8 mouse cellular contexts compared by ENCODE assay signal in genomic region chr3:116251481-116252254, GRCm38 (mm10). TPM values are rescaled to one million over a fixed set of nuclear protein-coding genes. Genes with fewer than 3 reads are reported as not detected.
DNase-seq lines count a peak whose midpoint lies in the region; ATAC-seq and TF ChIP-seq lines count a peak whose summit lies in the region.

No protein-coding gene starts in this region.

- ATAC-seq in intestine, postnatal 0 days, result peak; percentile 47; the same call in 1 of the 2 replicates
- ATAC-seq in limb, embryonic 14.5 days (ENCODE audit: low FRiP score, low read depth), result peak; percentile 13; the same call in 1 of the 2 replicates
- ATAC-seq in midbrain, embryonic 13.5 days, result peak; percentile 85
- peak; percentile 37; the same call in 1 of the 2 replicates for ATAC-seq in stomach, embryonic 16.5 days (ENCODE audit: insufficient read depth, low FRiP score)

- TF ChIP-seq POLR2A in cortical plate, adult 2 months (IDR thresholded peaks at IDR 0.05; ENCODE audit: extremely low read depth, insufficient read depth, low read length), result no peak
- TF ChIP-seq POLR2A in limb, embryonic 14.5 days (IDR thresholded peaks at IDR 0.05; ENCODE audit: borderline replicate concordance, extremely low read depth, insufficient read depth, insufficient read length), result no peak

- under 1% methylated on average over 82 of the region's 86 CpGs for WGBS in intestine, postnatal 0 days
- 0% methylated on average over 42 of the region's 86 CpGs for WGBS in limb, embryonic 14.5 days
- WGBS in midbrain, embryonic 13.5 days, result under 1% methylated on average over 82 of the region's 86 CpGs
- WGBS in stomach, embryonic 16.5 days, result under 1% methylated on average over 86 of the region's 86 CpGs

- H3K4me1 ChIP-seq in cortical plate, adult 2 months (ENCODE audit: control insufficient read depth, insufficient read depth, low read length), result peaks cover 1% of the 10 kb centered on the region; the same call in 1 of the 2 replicates
- H3K4me1 ChIP-seq in intestine, postnatal 0 days (replicated peaks; ENCODE audit: control insufficient read depth, insufficient read depth, low read length), result no peaks in the 10 kb centered on the region
- H3K4me1 ChIP-seq in limb, embryonic 14.5 days (ENCODE audit: control insufficient read depth, insufficient read depth, low read length), result peaks cover 23% of the 10 kb centered on the region
- peaks cover 25% of the 10 kb centered on the region for H3K4me1 ChIP-seq in midbrain, embryonic 13.5 days (replicated peaks)
- peaks cover 21% of the 10 kb centered on the region for H3K4me1 ChIP-seq in stomach, embryonic 16.5 days (ENCODE audit: control insufficient read depth, insufficient read depth, low read length)

- H3K4me2 ChIP-seq in intestine, postnatal 0 days (replicated peaks; ENCODE audit: low read depth), result peak overlapping the region; percentile 86
- peak overlapping the region; percentile 98 for H3K4me2 ChIP-seq in limb, embryonic 14.5 days (replicated peaks; ENCODE audit: low read depth, low read length, severe bottlenecking)
- H3K4me2 ChIP-seq in midbrain, embryonic 13.5 days (replicated peaks), result peak overlapping the region; percentile 100
- H3K4me2 ChIP-seq in stomach, embryonic 16.5 days (ENCODE audit: low read depth, low read length), result peak overlapping the region; percentile 99

- peak; percentile 30 to 34 for DNase-seq in adrenal gland, adult 18-20 months (ENCODE audit: low spot score in 2 of 2)
- DNase-seq in adrenal gland, adult 8-10 months, result no peak
- peak; percentile 19 to 31 for DNase-seq in gastrocnemius, postnatal 4 days (ENCODE audit: low spot score in 2 of 2)
- DNase-seq in limb, embryonic 14.5 days (ENCODE audit: low spot score), result no peak

- H3K9ac ChIP-seq in intestine, postnatal 0 days (ENCODE audit: low read depth, low read length), result 0 out of 2 replicates have a peak overlapping the region, but pooled peaks have one; percentile 17
- peak overlapping the region; percentile 58 for H3K9ac ChIP-seq in limb, embryonic 14.5 days (ENCODE audit: low read depth, low read length, severe bottlenecking)
- peak overlapping the region; percentile 67 for H3K9ac ChIP-seq in midbrain, embryonic 13.5 days (replicated peaks)
- H3K9ac ChIP-seq in stomach, embryonic 16.5 days (ENCODE audit: low read length), result peak overlapping the region; percentile 69

- peaks cover 32% of the 10 kb centered on the region for H3K27me3 ChIP-seq in intestine, postnatal 0 days (replicated peaks; ENCODE audit: control insufficient read depth, insufficient read depth, low read length)
- peaks cover 48% of the 10 kb centered on the region for H3K27me3 ChIP-seq in limb, embryonic 14.5 days (ENCODE audit: control insufficient read depth, insufficient read depth, low read length)
- H3K27me3 ChIP-seq in midbrain, embryonic 13.5 days, result peaks cover 68% of the 10 kb centered on the region
- peaks cover 27% of the 10 kb centered on the region for H3K27me3 ChIP-seq in stomach, embryonic 16.5 days (ENCODE audit: control insufficient read depth, insufficient read depth, low read length)

- no peaks in the 10 kb centered on the region for H3K9me3 ChIP-seq in intestine, postnatal 0 days (ENCODE audit: control insufficient read depth)
- no peaks in the 10 kb centered on the region for H3K9me3 ChIP-seq in limb, embryonic 14.5 days (ENCODE audit: control insufficient read depth, low read length)
- no peaks in the 10 kb centered on the region for H3K9me3 ChIP-seq in midbrain, embryonic 13.5 days
- H3K9me3 ChIP-seq in stomach, embryonic 16.5 days (replicated peaks; ENCODE audit: control insufficient read depth, low read length), result no peaks in the 10 kb centered on the region

- H3K27ac ChIP-seq in cortical plate, adult 2 months (ENCODE audit: insufficient read depth, low read length), result peak overlapping the region; percentile 90
- H3K27ac ChIP-seq in intestine, postnatal 0 days (ENCODE audit: low read depth, low read length), result no peak overlapping the region
- no peak overlapping the region for H3K27ac ChIP-seq in limb, embryonic 14.5 days (replicated peaks; ENCODE audit: low read depth, low read length)
- no peak overlapping the region for H3K27ac ChIP-seq in midbrain, embryonic 13.5 days
- no peak overlapping the region for H3K27ac ChIP-seq in stomach, embryonic 16.5 days (ENCODE audit: low read length)

- no peak for TF ChIP-seq CTCF in cortical plate, adult 2 months (IDR thresholded peaks at IDR 0.05; ENCODE audit: extremely low read depth, insufficient read depth, low read length)
- no peak for TF ChIP-seq CTCF in intestine, postnatal 0 days (IDR thresholded peaks at IDR 0.05; ENCODE audit: low read depth)

- peak overlapping the region; percentile 83 for H3K4me3 ChIP-seq in cortical plate, adult 2 months (ENCODE audit: insufficient read depth, low read length)
- peak overlapping the region; percentile 49 for H3K4me3 ChIP-seq in intestine, postnatal 0 days (ENCODE audit: low read depth, low read length)
- peak overlapping the region; percentile 53 for H3K4me3 ChIP-seq in limb, embryonic 14.5 days (replicated peaks; ENCODE audit: low read length)
- H3K4me3 ChIP-seq in midbrain, embryonic 13.5 days (replicated peaks), result peak overlapping the region; percentile 64
- H3K4me3 ChIP-seq in stomach, embryonic 16.5 days (replicated peaks; ENCODE audit: low read length), result peak overlapping the region; percentile 57

- H3K36me3 ChIP-seq in intestine, postnatal 0 days (ENCODE audit: control insufficient read depth, insufficient read depth), result no peaks in the 10 kb centered on the region
- H3K36me3 ChIP-seq in limb, embryonic 14.5 days (ENCODE audit: control insufficient read depth, insufficient read depth, low read length), result no peaks in the 10 kb centered on the region
- no peaks in the 10 kb centered on the region for H3K36me3 ChIP-seq in midbrain, embryonic 13.5 days
- H3K36me3 ChIP-seq in stomach, embryonic 16.5 days (ENCODE audit: control insufficient read depth, insufficient read depth, low read length), result no peaks in the 10 kb centered on the region

RNA-seq across cellular contexts. Expression of gene Gpr88, which starts 1.6 kb away (rescaled TPM):
- 1 to 10 TPM in 1 of 2 experiments, under 1 TPM in 1; 0.27 to 1.5 TPM for total RNA-seq in adrenal gland, adult 18-20 months (2021)
- total RNA-seq in adrenal gland, adult 8-10 months (2022), result 1 to 10 TPM in 2 of 4 experiments, under 1 TPM in 2; 0.45 to 1.7 (median 0.94) TPM
- polyA plus RNA-seq in cortical plate, adult 2 months (2012; rRNA removed), result 32.7 and 94.6 TPM in 2 replicates
- under 1 TPM; 0.08 to 0.10 TPM for total RNA-seq in gastrocnemius, postnatal 4 days (2021)
- polyA plus RNA-seq in intestine, postnatal 0 days (2015; fragmentation: Nextera tagmentation; extraction: Ambion mirVana), result 0.48 and 1.0 TPM in 2 replicates
- 5.7 and 6.7 TPM in 2 replicates for polyA plus RNA-seq in limb, embryonic 14.5 days (2012; rRNA removed)
- 5.2 and 5.7 TPM in 2 replicates for polyA plus RNA-seq in limb, embryonic 14.5 days (2014; fragmentation: Nextera tagmentation; extraction: Ambion mirVana)
- polyA plus RNA-seq in midbrain, embryonic 13.5 days (2015; fragmentation: Nextera tagmentation; extraction: Ambion mirVana), result 1.5 and 1.7 TPM in 2 replicates
- 0.94 and 1.3 TPM in 2 replicates for polyA plus RNA-seq in stomach, embryonic 16.5 days (2015; fragmentation: Nextera tagmentation; extraction: Ambion mirVana)

Comparison
In these comparisons a context has a peak if more than half of its experiments do, and no peak if none do; other contexts are left out.
1. DNase-seq: peak in adrenal gland, adult 18-20 months (2 of 2) and gastrocnemius, postnatal 4 days (2 of 2); none in adrenal gland, adult 8-10 months (single experiment) and limb, embryonic 14.5 days (single experiment).
2. ATAC-seq: peak in every context shown above with its lines; median percentile 85 in midbrain, embryonic 13.5 days; 47 in intestine, postnatal 0 days; 37 in stomach, embryonic 16.5 days; 13 in limb, embryonic 14.5 days.
3. H3K9ac ChIP-seq: peak in every context shown above with its lines; median percentile 69 in stomach, embryonic 16.5 days; 67 in midbrain, embryonic 13.5 days; 58 in limb, embryonic 14.5 days; 17 in intestine, postnatal 0 days.
4. Peak in every context shown above with its lines, with median percentiles within 50 percentile points of each other: H3K4me3 ChIP-seq and H3K4me2 ChIP-seq.